Mouse (Mus musculus) lung, postnatal 0 days (tissue): ENCODE measurements at regions not wholly inside any gene's neighbourhood (a gene's known extent, or its start where the extent isn't known, plus 50 kb on each side); places are given as distances from the start of the nearest gene placed in this dataset.

Source experiments
- CTCF ChIP-seq: IDR thresholded peaks from 2 replicates; pipeline ENCODE4 v1.5.1; 2016; ENCODE audit warnings: antibody characterized with exemption, mild to moderate bottlenecking
- EP300 ChIP-seq: IDR thresholded peaks from 2 replicates; pipeline ENCODE4 v1.6.1; 2016; ENCODE audit warnings: antibody characterized with exemption, mild to moderate bottlenecking, control low read depth

- TF ChIP-seq CTCF (no peak), EP300 (no peak)
Observed at GRCm38 (mm10) chr2:8825406-8825805, 1055.6 kb upstream of the 4930412O13Rik start.
